Mouse (Mus musculus): ENCODE results near the gene Kifap3. TPM values are rescaled to one million over a fixed set of nuclear protein-coding genes. Genes with fewer than 3 reads are reported as not detected.
A peak's percentile ranks its signal among the peaks of the same experiment; 100 is the strongest.
"Not testable (repeated sequence)": the region's sequence is repeated elsewhere in the genome, so short reads cannot be mapped to it uniquely, and the experiment has no call there.

The Kifap3 gene
- polyA plus RNA-seq (2015; fragmentation: Nextera tagmentation; extraction: Ambion mirVana) = 10.6 and 11.9 TPM in 2 replicates

- Histone ChIP-seq H3K9ac (ENCODE audit: low read length) (peak within 1 kb of the TSS; percentile 79), H3K4me1 (replicated peaks; ENCODE audit: control insufficient read depth, insufficient read depth) (no peaks in the 10 kb centered on the region; the same call in 1 of the 2 replicates), H3K4me2 (replicated peaks; ENCODE audit: low read depth) (peak within 1 kb of the TSS; percentile 76), H3K9me3 (ENCODE audit: control insufficient read depth, low read length) (no peaks in the 10 kb centered on the region), H3K4me3 (ENCODE audit: low read depth, low read length) (peak within 1 kb of the TSS; percentile 82), H3K27ac (replicated peaks) (peak within 1 kb of the TSS; percentile 58), H3K36me3 (ENCODE audit: control insufficient read depth, insufficient read depth, low read length) (no peaks in the 10 kb centered on the region), H3K27me3 (ENCODE audit: control insufficient read depth, insufficient read depth, low read length) (no peaks in the 10 kb centered on the region)
- under 1% methylated on average over 38 of the region's 48 CpGs for WGBS
- TF ChIP-seq CTCF (IDR thresholded peaks at IDR 0.05; ENCODE audit: low read depth) = peak; percentile 98
- TF ChIP-seq EP300 (optimal IDR thresholded peaks at IDR 0.05) = no peak
- peak; percentile 100 for ATAC-seq (ENCODE audit: low FRiP score, low TSS enrichment)
- peak; percentile 99 for DNase-seq (ENCODE audit: low spot score)
These were observed at the start of gene Kifap3 for GRCm38 (mm10) chr1:163779336-163780115. Gene Kifap3 (plus strand): TSS chr1:163779583.

GRCm38 (mm10) chr1:163731166-163731565 is 48.2 kb upstream of the Kifap3 start:
- H3K27ac ChIP-seq (replicated peaks); ATAC-seq (ENCODE audit: low FRiP score, low TSS enrichment); DNase-seq (ENCODE audit: low spot score); H3K4me1 ChIP-seq (replicated peaks; ENCODE audit: control insufficient read depth, insufficient read depth); H3K9ac ChIP-seq (ENCODE audit: low read length); H3K4me2 ChIP-seq (replicated peaks; ENCODE audit: low read depth); H3K36me3 ChIP-seq (ENCODE audit: control insufficient read depth, insufficient read depth, low read length); H3K4me3 ChIP-seq (ENCODE audit: low read depth, low read length); H3K27me3 ChIP-seq (ENCODE audit: control insufficient read depth, insufficient read depth, low read length); H3K9me3 ChIP-seq (ENCODE audit: control insufficient read depth, low read length): not testable (repeated sequence)
- WGBS = 96% methylated on average over 10 of the region's 10 CpGs

GRCm38 (mm10) chr1:163736441-163737238 is 42.7 kb upstream of the Kifap3 start:
- Histone ChIP-seq H3K4me2 (replicated peaks; ENCODE audit: low read depth) (no peak overlapping the region), H3K9me3 (ENCODE audit: control insufficient read depth, low read length) (no peaks in the 10 kb centered on the region), H3K4me3 (ENCODE audit: low read depth, low read length) (no peak overlapping the region), H3K36me3 (ENCODE audit: control insufficient read depth, insufficient read depth, low read length) (no peaks in the 10 kb centered on the region), H3K27ac (replicated peaks) (peak overlapping the region; percentile 24; the same call in 1 of the 2 replicates), H3K27me3 (ENCODE audit: control insufficient read depth, insufficient read depth, low read length) (no peaks in the 10 kb centered on the region), H3K4me1 (replicated peaks; ENCODE audit: control insufficient read depth, insufficient read depth) (no peaks in the 10 kb centered on the region), H3K9ac (ENCODE audit: low read length) (no peak overlapping the region)
- DNase-seq (ENCODE audit: low spot score) (no peak), ATAC-seq (ENCODE audit: low FRiP score, low TSS enrichment) (no peak)
- no peak for TF ChIP-seq CTCF (IDR thresholded peaks at IDR 0.05; ENCODE audit: low read depth)
- TF ChIP-seq EP300 (optimal IDR thresholded peaks at IDR 0.05) = no peak
- WGBS = 66% methylated on average over 10 of the region's 10 CpGs

GRCm38 (mm10) chr1:163737239-163737533 is 42.2 kb upstream of the Kifap3 start:
- no peak for DNase-seq (ENCODE audit: low spot score)
- Histone ChIP-seq H3K4me3 (ENCODE audit: low read depth, low read length) (no peak overlapping the region), H3K36me3 (ENCODE audit: control insufficient read depth, insufficient read depth, low read length) (no peaks in the 10 kb centered on the region), H3K9me3 (ENCODE audit: control insufficient read depth, low read length) (no peaks in the 10 kb centered on the region), H3K4me1 (replicated peaks; ENCODE audit: control insufficient read depth, insufficient read depth) (no peaks in the 10 kb centered on the region), H3K4me2 (replicated peaks; ENCODE audit: low read depth) (no peak overlapping the region), H3K27me3 (ENCODE audit: control insufficient read depth, insufficient read depth, low read length) (no peaks in the 10 kb centered on the region), H3K9ac (ENCODE audit: low read length) (no peak overlapping the region), H3K27ac (replicated peaks) (no peak overlapping the region)
- TF ChIP-seq CTCF (IDR thresholded peaks at IDR 0.05; ENCODE audit: low read depth) (no peak), EP300 (optimal IDR thresholded peaks at IDR 0.05) (no peak)
- ATAC-seq (ENCODE audit: low FRiP score, low TSS enrichment) = no peak
- 38% methylated on average over 1 of the region's 1 CpGs for WGBS

GRCm38 (mm10) chr1:163751360-163751992 is 27.9 kb upstream of the Kifap3 start:
- no peaks in the 10 kb centered on the region for H3K36me3 ChIP-seq (ENCODE audit: control insufficient read depth, insufficient read depth, low read length)
- no peaks in the 10 kb centered on the region for H3K4me1 ChIP-seq (replicated peaks; ENCODE audit: control insufficient read depth, insufficient read depth)
- H3K27me3 ChIP-seq (ENCODE audit: control insufficient read depth, insufficient read depth, low read length) = no peaks in the 10 kb centered on the region
- no peak for DNase-seq (ENCODE audit: low spot score)
- no peak overlapping the region for H3K9ac ChIP-seq (ENCODE audit: low read length)
- no peak for TF ChIP-seq EP300 (optimal IDR thresholded peaks at IDR 0.05)
- TF ChIP-seq CTCF (IDR thresholded peaks at IDR 0.05; ENCODE audit: low read depth) = no peak
- no peaks in the 10 kb centered on the region for H3K9me3 ChIP-seq (ENCODE audit: control insufficient read depth, low read length)
- 57% methylated on average over 4 of the region's 4 CpGs for WGBS
- no peak for ATAC-seq (ENCODE audit: low FRiP score, low TSS enrichment)
- no peak overlapping the region for H3K4me3 ChIP-seq (ENCODE audit: low read depth, low read length)
- H3K4me2 ChIP-seq (replicated peaks; ENCODE audit: low read depth) = no peak overlapping the region
- no peak overlapping the region for H3K27ac ChIP-seq (replicated peaks)

Data from stomach, postnatal 0 days (tissue).